Mouse (Mus musculus) kidney, embryonic 15.5 days (tissue): ENCODE measurements around the gene Rnf166. TPM values are rescaled to one million over a fixed set of nuclear protein-coding genes. Genes with fewer than 3 reads are reported as not detected.

Experiments
- ATAC-seq: fragments of 200-750 bp; cut with Nextera tagmentation; replicated peaks from 2 replicates; pipeline ENCODE4 v1.8.0; 2017; ENCODE audit warnings: moderate TSS enrichment; ENCODE audit not compliant: low FRiP score
- H3K27ac ChIP-seq: fragments of 300-500 bp; sonication (generic); 2 replicates; pipeline ENCODE4 v1.5.1; 2015; ENCODE audit warnings: mild to moderate bottlenecking, inconsistent platforms
- H3K27me3 ChIP-seq: fragments of 300-500 bp; sonication (generic); 2 replicates; pipeline ENCODE4 v1.6.1; 2015; ENCODE audit warnings: inconsistent platforms
- H3K36me3 ChIP-seq: fragments of 300-500 bp; sonication (generic); 2 replicates; pipeline ENCODE4 v1.6.1; 2015; ENCODE audit warnings: inconsistent platforms
- H3K4me1 ChIP-seq: fragments of 300-500 bp; sonication (generic); 2 replicates; pipeline ENCODE4 v1.6.1; 2015; ENCODE audit warnings: inconsistent platforms
- H3K4me2 ChIP-seq: fragments of 300-500 bp; sonication (generic); 2 replicates; pipeline ENCODE4 v1.6.1; 2015; ENCODE audit warnings: moderate library complexity, mild to moderate bottlenecking, inconsistent platforms
- H3K4me3 ChIP-seq: fragments of 300-500 bp; sonication (generic); replicated peaks from 2 replicates; pipeline ENCODE4 v1.5.1; 2015; ENCODE audit warnings: mild to moderate bottlenecking, inconsistent platforms
- H3K9ac ChIP-seq: fragments of 300-500 bp; sonication (generic); 2 replicates; pipeline ENCODE4 v1.6.1; 2015; ENCODE audit warnings: mild to moderate bottlenecking, inconsistent platforms
- H3K9me3 ChIP-seq: fragments of 300-500 bp; sonication (generic); replicated peaks from 2 replicates; pipeline ENCODE4 v1.6.1; 2016; ENCODE audit warnings: inconsistent platforms
- WGBS: fragments of 180-500 bp; shearing (Covaris S2); methylation state at CpG from one replicate; pipeline ENCODE4 v1.1.7; 2015; ENCODE audit warnings: mixed read lengths; 5-methylcytosine and 5-hydroxymethylcytosine counted together
- polyA plus RNA-seq: library from polyadenylated mRNA; unstranded; fragments of >200 nt; fragmentation: Nextera tagmentation; extraction: Ambion mirVana; gene quantifications from 2 replicates; pipeline ENCODE4 v1.2.1, GENCODE M21; 2015

The Rnf166 gene
- polyA plus RNA-seq, 1 experiment from 2014 or later: 39.8 TPM

- no peak for ATAC-seq
- Histone ChIP-seq H3K9ac (no peak overlapping the region), H3K27ac (no peak overlapping the region), H3K27me3 (no peaks in the 10 kb centered on the region), H3K36me3 (no peaks in the 10 kb centered on the region), H3K9me3 (no peaks in the 10 kb centered on the region), H3K4me2 (no peak overlapping the region), H3K4me3 (no peak overlapping the region), H3K4me1 (no peaks in the 10 kb centered on the region)
- WGBS: 66% methylated on average over 7 of the region's 7 CpGs
Observed at GRCm38 (mm10) chr8:122451161-122451703, 24.6 kb downstream of the Rnf166 start.

GRCm38 (mm10) chr8:122445203-122445602 is 30.7 kb downstream of the Rnf166 start:
- ATAC-seq: no peak
- Histone ChIP-seq H3K36me3 (no peaks in the 10 kb centered on the region), H3K4me1 (peaks cover 31% of the 10 kb centered on the region), H3K9me3 (no peaks in the 10 kb centered on the region), H3K27me3 (no peaks in the 10 kb centered on the region), H3K9ac (no peak overlapping the region), H3K4me2 (peak overlapping the region; percentile 7; the same call in 1 of the 2 replicates), H3K4me3 (no peak overlapping the region), H3K27ac (peak overlapping the region; percentile 99)
- 60% methylated on average over 3 of the region's 3 CpGs for WGBS

GRCm38 (mm10) chr8:122444058-122444748 is 31.7 kb downstream of the Rnf166 start:
- Histone ChIP-seq H3K9me3 (no peaks in the 10 kb centered on the region), H3K36me3 (peaks cover 6% of the 10 kb centered on the region), H3K4me1 (peaks cover 31% of the 10 kb centered on the region), H3K27ac (peak overlapping the region; percentile 99), H3K4me2 (peak overlapping the region; percentile 91), H3K27me3 (no peaks in the 10 kb centered on the region), H3K9ac (peak overlapping the region; percentile 73), H3K4me3 (peak overlapping the region; percentile 63)
- WGBS: 12% methylated on average over 19 of the region's 19 CpGs
- ATAC-seq: peak; percentile 16; the same call in 1 of the 2 replicates

DNA sequence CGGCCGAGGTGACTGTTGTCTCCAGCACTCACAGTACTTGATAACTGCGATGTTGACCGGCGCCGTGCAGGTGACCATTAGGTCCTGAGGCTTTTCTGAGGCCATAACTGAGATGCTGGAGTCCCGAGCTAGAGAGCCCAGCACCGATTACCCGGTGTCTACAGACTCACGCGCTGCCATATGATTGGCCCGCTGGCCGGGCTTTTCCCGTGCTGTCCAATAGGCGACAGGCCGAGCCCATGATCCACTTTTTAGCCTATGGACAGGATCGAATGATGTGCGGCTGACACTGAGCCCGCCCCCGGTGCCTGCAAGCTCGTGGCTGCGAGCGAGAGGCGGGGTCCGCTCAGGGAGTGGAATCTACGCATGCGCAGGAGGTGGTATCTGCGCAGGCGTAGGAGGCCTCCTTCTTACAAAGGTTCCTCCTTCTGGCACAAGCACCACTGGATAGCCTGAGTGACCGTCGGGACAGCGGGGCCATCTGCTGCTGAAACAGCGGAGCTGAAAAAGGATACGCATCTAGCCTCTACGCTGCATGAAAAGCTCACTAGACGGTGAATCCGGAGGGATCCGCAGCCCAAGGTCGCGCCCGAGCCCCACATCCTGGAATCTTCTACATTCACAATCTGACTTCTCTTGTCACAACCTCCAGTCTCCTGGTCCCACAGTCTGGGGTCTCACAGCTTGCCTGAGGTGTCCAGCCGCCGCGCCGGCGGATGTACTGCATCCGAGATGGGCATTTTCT is 32.4 kb downstream of the Rnf166 start, which contains the start of gene Mvd:
Gene Mvd (minus strand): TSS at position 161 of the 745 bp plus-strand sequence.
- under 1% methylated on average over 47 of the region's 47 CpGs for WGBS
- peaks cover 11% of the 10 kb centered on the region for H3K36me3 ChIP-seq
- peak within 1 kb of the TSS; percentile 63 for H3K4me3 ChIP-seq
- H3K4me1 ChIP-seq: peaks cover 34% of the 10 kb centered on the region
- no peaks in the 10 kb centered on the region for H3K27me3 ChIP-seq
- H3K9ac ChIP-seq: peak within 1 kb of the TSS; percentile 73
- ATAC-seq: peak; percentile 98
- H3K4me2 ChIP-seq: peak within 1 kb of the TSS; percentile 91
- H3K9me3 ChIP-seq: no peaks in the 10 kb centered on the region
- peak within 1 kb of the TSS; percentile 99 for H3K27ac ChIP-seq

- H3K9ac ChIP-seq: peak overlapping the region; percentile 65
- H3K27ac ChIP-seq: peak overlapping the region; percentile 80
- H3K4me1 ChIP-seq: peaks cover 40% of the 10 kb centered on the region
- WGBS: 1% methylated on average over 12 of the region's 12 CpGs
- H3K4me3 ChIP-seq: peak overlapping the region; percentile 63
- H3K4me2 ChIP-seq: peak overlapping the region; percentile 91
- ATAC-seq: peak; percentile 2
- H3K27me3 ChIP-seq: no peaks in the 10 kb centered on the region
- no peaks in the 10 kb centered on the region for H3K9me3 ChIP-seq
- peaks cover 17% of the 10 kb centered on the region for H3K36me3 ChIP-seq
Observed at GRCm38 (mm10) chr8:122442781-122443180, 33.1 kb downstream of the Rnf166 start.

- no peaks in the 10 kb centered on the region for H3K9me3 ChIP-seq
- H3K36me3 ChIP-seq: peaks cover 21% of the 10 kb centered on the region
- peak overlapping the region; percentile 91 for H3K4me2 ChIP-seq
- 24% methylated on average over 7 of the region's 7 CpGs for WGBS
- ATAC-seq: no peak
- H3K27ac ChIP-seq: peak overlapping the region; percentile 80; the same call in 1 of the 2 replicates
- H3K27me3 ChIP-seq: no peaks in the 10 kb centered on the region
- H3K4me3 ChIP-seq: peak overlapping the region; percentile 63
- H3K4me1 ChIP-seq: peaks cover 44% of the 10 kb centered on the region
- peak overlapping the region; percentile 65 for H3K9ac ChIP-seq
Observed at GRCm38 (mm10) chr8:122442356-122442755, 33.5 kb downstream of the Rnf166 start.

DNA sequence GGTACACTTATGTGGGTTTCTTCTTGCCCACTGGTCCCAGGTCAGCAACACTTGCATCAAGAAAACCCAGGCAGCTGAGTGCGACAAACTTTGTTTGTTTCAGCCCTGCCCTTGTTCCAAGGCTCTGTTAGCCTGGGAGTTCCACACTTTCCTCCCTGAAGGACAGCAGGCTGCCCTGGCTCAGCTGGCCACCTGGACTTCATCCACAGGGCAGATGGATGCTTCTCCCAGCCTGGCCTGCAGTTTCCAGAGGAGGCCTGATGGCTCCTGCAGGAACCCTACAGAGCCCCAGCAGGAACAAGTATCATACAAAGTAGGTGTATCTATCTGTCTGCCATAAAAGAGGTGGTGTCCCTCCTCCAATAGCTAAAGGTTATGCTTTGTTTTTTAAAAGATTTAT is 34.5 kb downstream of the Rnf166 start:
- WGBS: 81% methylated on average over 1 of the region's 1 CpGs
- peaks cover 51% of the 10 kb centered on the region for H3K4me1 ChIP-seq
- no peak overlapping the region for H3K27ac ChIP-seq
- H3K27me3 ChIP-seq: no peaks in the 10 kb centered on the region
- no peak overlapping the region for H3K4me3 ChIP-seq
- no peak for ATAC-seq
- H3K9ac ChIP-seq: no peak overlapping the region
- H3K9me3 ChIP-seq: no peaks in the 10 kb centered on the region
- H3K36me3 ChIP-seq: peaks cover 32% of the 10 kb centered on the region
- no peak overlapping the region for H3K4me2 ChIP-seq

DNA sequence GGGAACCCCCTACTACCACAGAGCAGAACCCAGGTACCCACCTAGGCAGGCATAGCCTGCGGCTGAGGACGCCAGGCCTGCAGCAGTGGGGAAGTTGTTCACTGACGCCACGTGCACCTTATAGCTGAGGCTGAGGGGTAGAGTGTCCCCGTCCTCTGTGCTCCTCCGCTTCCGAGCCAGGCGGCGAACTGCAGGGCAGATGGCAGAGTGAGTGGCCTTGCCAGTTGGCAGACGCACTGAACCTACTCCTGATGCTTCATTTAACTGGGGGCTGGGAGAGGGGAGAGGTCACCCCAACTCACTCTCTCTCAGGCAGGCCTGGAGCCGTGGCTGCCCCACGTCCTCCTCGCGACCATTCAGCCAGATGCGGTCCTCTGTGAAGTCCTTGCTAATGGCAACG is 36.5 kb downstream of the Rnf166 start:
- no peak for ATAC-seq
- no peak overlapping the region for H3K4me2 ChIP-seq
- H3K36me3 ChIP-seq: peaks cover 50% of the 10 kb centered on the region
- WGBS: 94% methylated on average over 16 of the region's 16 CpGs
- H3K4me1 ChIP-seq: peaks cover 35% of the 10 kb centered on the region
- no peaks in the 10 kb centered on the region for H3K9me3 ChIP-seq
- no peak overlapping the region for H3K4me3 ChIP-seq
- no peak overlapping the region for H3K9ac ChIP-seq
- H3K27me3 ChIP-seq: no peaks in the 10 kb centered on the region
- H3K27ac ChIP-seq: no peak overlapping the region

DNA sequence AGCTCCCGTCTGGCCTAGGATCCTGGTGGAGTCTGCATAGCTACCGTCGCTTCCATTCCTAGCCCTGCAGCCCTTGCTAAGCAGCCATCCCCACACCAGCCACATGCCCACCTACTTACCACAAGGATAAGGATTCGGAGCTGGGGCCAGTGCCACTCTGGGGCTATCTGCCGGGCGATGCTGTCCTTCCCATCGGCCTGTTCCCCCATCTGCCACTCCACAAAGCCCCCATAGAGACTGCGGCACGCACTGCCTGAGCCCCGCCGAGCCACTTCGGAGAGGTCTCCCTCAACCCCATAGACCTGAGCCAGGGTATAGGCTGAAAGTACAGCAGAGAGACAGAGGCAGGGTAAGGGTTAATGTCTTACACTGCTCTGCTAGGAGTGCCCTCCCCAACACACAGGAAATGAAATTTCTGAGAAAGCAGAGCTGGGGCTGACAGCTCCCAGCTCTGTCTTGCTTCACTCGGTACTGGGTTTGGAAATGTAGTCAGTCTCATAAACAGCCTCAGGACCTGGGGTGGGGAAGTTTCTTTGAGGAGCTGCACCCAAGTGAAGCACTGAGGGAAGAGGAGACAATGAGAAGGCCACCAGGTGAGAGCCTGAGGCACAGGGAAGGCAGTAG is 38.0 kb downstream of the Rnf166 start:
- Histone ChIP-seq H3K36me3 (peaks cover 57% of the 10 kb centered on the region), H3K4me1 (peaks cover 39% of the 10 kb centered on the region), H3K9ac (0 out of 2 replicates have a peak overlapping the region, but pooled peaks have one; percentile 4), H3K27ac (peak overlapping the region; percentile 71), H3K9me3 (no peaks in the 10 kb centered on the region), H3K27me3 (no peaks in the 10 kb centered on the region), H3K4me3 (no peak overlapping the region), H3K4me2 (peak overlapping the region; percentile 30)
- ATAC-seq: no peak
- 85% methylated on average over 13 of the region's 13 CpGs for WGBS

DNA sequence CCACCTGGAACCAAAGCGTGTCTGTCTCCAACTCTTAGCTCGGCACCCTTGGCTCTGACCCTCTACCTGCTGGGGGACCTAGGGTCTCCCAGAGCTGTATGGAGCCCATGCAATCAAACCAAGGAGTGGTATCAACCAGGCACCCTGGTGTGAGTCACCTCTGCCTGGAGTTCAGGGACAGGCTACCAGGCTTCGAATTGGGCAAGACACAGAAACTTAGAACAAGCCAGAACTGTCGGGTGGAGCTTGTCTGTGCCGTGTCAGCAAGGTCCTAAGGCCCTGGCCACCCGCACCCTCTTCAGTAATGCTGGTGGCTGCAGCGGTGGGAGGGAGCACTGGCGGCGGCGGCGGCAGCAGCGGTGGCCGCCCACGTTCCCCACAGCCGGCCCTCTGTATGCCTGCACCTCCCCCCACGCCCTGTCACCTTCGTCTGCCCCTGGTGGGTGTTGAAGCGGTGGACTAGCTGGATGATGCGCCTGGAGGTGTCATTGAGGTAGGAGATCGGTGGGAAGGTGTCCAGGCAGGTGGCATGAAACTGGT is 39.2 kb downstream of the Rnf166 start:
- Histone ChIP-seq H3K9me3 (no peaks in the 10 kb centered on the region), H3K4me1 (peaks cover 39% of the 10 kb centered on the region), H3K4me2 (no peak overlapping the region), H3K9ac (no peak overlapping the region), H3K4me3 (no peak overlapping the region), H3K27ac (no peak overlapping the region), H3K36me3 (peaks cover 57% of the 10 kb centered on the region), H3K27me3 (no peaks in the 10 kb centered on the region)
- WGBS: 82% methylated on average over 20 of the region's 20 CpGs
- ATAC-seq: no peak

- Histone ChIP-seq H3K9ac (no peak overlapping the region), H3K27ac (no peak overlapping the region), H3K36me3 (peaks cover 57% of the 10 kb centered on the region), H3K9me3 (no peaks in the 10 kb centered on the region), H3K4me2 (no peak overlapping the region), H3K4me3 (no peak overlapping the region), H3K4me1 (peaks cover 44% of the 10 kb centered on the region), H3K27me3 (no peaks in the 10 kb centered on the region)
- 93% methylated on average over 9 of the region's 9 CpGs for WGBS
- no peak for ATAC-seq
Observed at GRCm38 (mm10) chr8:122436146-122436545, 39.7 kb downstream of the Rnf166 start.
